Mouse (Mus musculus): Measurements from ENCODE around the gene Alg5.
"Not testable (repeated sequence)": the region's sequence is repeated elsewhere in the genome, so short reads cannot be mapped to it uniquely, and the experiment has no call there.

Alg5 gene

GRCm38 (mm10) chr3:54737317-54737716, 2.0 kb downstream of the Alg5 start:
- no peak for DNase-seq (ENCODE audit: low spot score in 2 of 2)

- DNase-seq (ENCODE audit: low spot score in 2 of 2), result no peak
These were observed 6.6 kb downstream of the Alg5 start for GRCm38 (mm10) chr3:54741965-54742364.

GRCm38 (mm10) chr3:54745799-54746198, 10.5 kb downstream of the Alg5 start:
- no peak for DNase-seq (ENCODE audit: low spot score in 2 of 2)

GRCm38 (mm10) chr3:54753411-54753810, 18.1 kb downstream of the Alg5 start:
- no peak for DNase-seq (ENCODE audit: low spot score in 2 of 2)

GRCm38 (mm10) chr3:54755145-54756041, 20.1 kb downstream of the Alg5 start, which contains the start of gene Smad9:
Smad9 (plus strand) TSS chr3:54755582.
- DNase-seq (ENCODE audit: low spot score in 2 of 2), result peak; percentile 41 to 55

- DNase-seq (ENCODE audit: low spot score in 2 of 2), result no peak
These were observed 20.7 kb downstream of the Alg5 start for GRCm38 (mm10) chr3:54756058-54756457.

GRCm38 (mm10) chr3:54757446-54757845, 22.1 kb downstream of the Alg5 start:
- DNase-seq (ENCODE audit: low spot score in 2 of 2), result no peak

- no peak for DNase-seq (ENCODE audit: low spot score in 2 of 2)
These were observed 23.9 kb downstream of the Alg5 start for GRCm38 (mm10) chr3:54759211-54759610.

- no peak for DNase-seq (ENCODE audit: low spot score in 2 of 2)
These were observed 25.2 kb downstream of the Alg5 start for GRCm38 (mm10) chr3:54760321-54761115.

GRCm38 (mm10) chr3:54761258-54761657, 25.9 kb downstream of the Alg5 start:
- DNase-seq (ENCODE audit: low spot score in 2 of 2), result no peak

GRCm38 (mm10) chr3:54764418-54764817, 29.1 kb downstream of the Alg5 start:
- peak in 1 of 2 experiments; percentile 17 for DNase-seq (ENCODE audit: low spot score in 2 of 2)

GRCm38 (mm10) chr3:54765521-54765920, 30.2 kb downstream of the Alg5 start:
- DNase-seq (ENCODE audit: low spot score in 2 of 2), result not testable (repeated sequence)

- DNase-seq (ENCODE audit: low spot score in 2 of 2), result no peak
These were observed 30.7 kb downstream of the Alg5 start for GRCm38 (mm10) chr3:54766034-54766433.

GRCm38 (mm10) chr3:54766811-54767210, 31.5 kb downstream of the Alg5 start:
- no peak for DNase-seq (ENCODE audit: low spot score in 2 of 2)

GRCm38 (mm10) chr3:54768592-54768991, 33.3 kb downstream of the Alg5 start:
- no peak for DNase-seq (ENCODE audit: low spot score in 2 of 2)

GRCm38 (mm10) chr3:54769349-54770275, 34.3 kb downstream of the Alg5 start:
- no peak for DNase-seq (ENCODE audit: low spot score in 2 of 2)

- DNase-seq (ENCODE audit: low spot score in 2 of 2), result no peak
These were observed 38.3 kb downstream of the Alg5 start for GRCm38 (mm10) chr3:54773613-54774012.

GRCm38 (mm10) chr3:54775989-54776631, 40.8 kb downstream of the Alg5 start:
- no peak for DNase-seq (ENCODE audit: low spot score in 2 of 2)

- DNase-seq (ENCODE audit: low spot score in 2 of 2), result no peak
These were observed 55.3 kb downstream of the Alg5 start for GRCm38 (mm10) chr3:54790601-54791000.

- no peak for DNase-seq (ENCODE audit: low spot score in 2 of 2)
These were observed 56.7 kb downstream of the Alg5 start for GRCm38 (mm10) chr3:54791822-54792677.

Measured in frontal cortex, postnatal 25 days (tissue).